Mouse (Mus musculus) testis, adult 2 months (tissue): Measurements from ENCODE around the gene Cers2. TPM values are rescaled to one million over a fixed set of nuclear protein-coding genes. Genes with fewer than 3 reads are reported as not detected.

Experiments used
- H3K27ac ChIP-seq: fragments of 200-500 bp; 2 replicates; pipeline ENCODE4 v1.5.1; 2012; ENCODE audit warnings: low read depth, low read length; ENCODE audit not compliant: control insufficient read depth, insufficient read depth
- H3K27me3 ChIP-seq: fragments of 200-500 bp; 2 replicates; pipeline ENCODE4 v1.6.1; 2012; ENCODE audit warnings: mild to moderate bottlenecking, low read length, moderate library complexity; ENCODE audit not compliant: control insufficient read depth, insufficient read depth
- H3K36me3 ChIP-seq: fragments of 200-500 bp; 2 replicates; pipeline ENCODE4 v1.6.1; 2012; ENCODE audit warnings: mild to moderate bottlenecking, low read length; ENCODE audit not compliant: control insufficient read depth, insufficient read depth
- H3K4me1 ChIP-seq: fragments of 200-500 bp; 2 replicates; pipeline ENCODE4 v1.6.1; 2012; ENCODE audit warnings: low read length; ENCODE audit not compliant: control insufficient read depth, insufficient read depth
- H3K4me3 ChIP-seq: fragments of 200-500 bp; 2 replicates; pipeline ENCODE4 v1.5.1; 2012; ENCODE audit warnings: low read depth, mild to moderate bottlenecking, low read length, moderate library complexity, mixed read lengths; ENCODE audit not compliant: control insufficient read depth
- CTCF ChIP-seq: fragments of 200-500 bp; IDR thresholded peaks from 2 replicates; pipeline ENCODE4 v1.5.1; 2012; ENCODE audit warnings: low read depth, mild to moderate bottlenecking, inconsistent platforms, low read length, moderate library complexity; ENCODE audit not compliant: control insufficient read depth, insufficient read depth, insufficient replicate concordance
- POLR2A ChIP-seq: fragments of 200-500 bp; IDR thresholded peaks from 2 replicates; pipeline ENCODE4 v1.6.1; 2012; ENCODE audit warnings: low read depth, mild to moderate bottlenecking, inconsistent platforms, low read length, moderate library complexity; ENCODE audit not compliant: control insufficient read depth
- polyA plus RNA-seq: library from polyadenylated mRNA; depleted of rRNA; stranded (reverse); fragments of >200 nt; gene quantifications from 2 replicates; pipeline ENCODE4 v1.2.3, GENCODE M21; 2012

Cers2 gene
- polyA plus RNA-seq, 1 experiment: 27.6 TPM

- peaks cover 9% of the 10 kb centered on the region for H3K4me1 ChIP-seq
- TF ChIP-seq POLR2A (no peak), CTCF (no peak)
- no peaks in the 10 kb centered on the region; the same call in none of the 2 replicates for H3K36me3 ChIP-seq
- H3K27ac ChIP-seq: peak overlapping the region; percentile 96
- peak overlapping the region; percentile 98 for H3K4me3 ChIP-seq
- no peaks in the 10 kb centered on the region for H3K27me3 ChIP-seq
Observed at GRCm38 (mm10) chr3:95283589-95283941, 31.0 kb upstream of the Cers2 start.

- Histone ChIP-seq H3K27me3 (no peaks in the 10 kb centered on the region), H3K4me3 (peak overlapping the region; percentile 98), H3K27ac (peak overlapping the region; percentile 96), H3K4me1 (peaks cover 9% of the 10 kb centered on the region), H3K36me3 (no peaks in the 10 kb centered on the region; the same call in none of the 2 replicates)
- no peak for TF ChIP-seq CTCF
- TF ChIP-seq POLR2A: no peak
Observed at GRCm38 (mm10) chr3:95284062-95284461, 30.5 kb upstream of the Cers2 start.

- Histone ChIP-seq H3K27ac (no peak overlapping the region), H3K36me3 (no peaks in the 10 kb centered on the region; the same call in none of the 2 replicates), H3K4me3 (no peak overlapping the region; the same call in 1 of the 2 replicates), H3K4me1 (peaks cover 9% of the 10 kb centered on the region), H3K27me3 (no peaks in the 10 kb centered on the region)
- no peak for TF ChIP-seq POLR2A
- no peak for TF ChIP-seq CTCF
Observed at GRCm38 (mm10) chr3:95284501-95285281, 29.9 kb upstream of the Cers2 start.

DNA sequence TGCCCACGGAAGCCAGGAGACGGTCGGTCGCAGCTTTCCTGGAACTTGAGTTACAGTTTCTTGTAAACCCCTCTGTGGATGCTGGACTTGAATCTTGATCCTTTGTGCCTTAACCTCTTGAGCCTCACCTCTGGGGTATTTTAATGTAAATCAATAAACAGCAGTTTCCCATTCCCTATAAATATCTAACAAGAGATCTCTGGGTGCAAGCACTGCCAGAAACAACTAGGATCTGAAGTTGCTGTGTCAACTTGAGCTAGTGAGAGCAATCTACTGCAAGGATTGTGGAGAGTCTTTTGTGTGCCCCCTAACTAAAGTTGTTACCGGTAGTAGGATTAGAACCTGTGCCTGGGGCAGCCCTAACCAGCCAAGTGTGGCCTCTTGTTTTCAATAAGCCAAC, 29.2 kb upstream of the Cers2 start:
- H3K36me3 ChIP-seq: no peaks in the 10 kb centered on the region; the same call in none of the 2 replicates
- no peaks in the 10 kb centered on the region for H3K27me3 ChIP-seq
- no peak overlapping the region for H3K27ac ChIP-seq
- TF ChIP-seq POLR2A: no peak
- no peak for TF ChIP-seq CTCF
- no peak overlapping the region for H3K4me3 ChIP-seq
- peaks cover 9% of the 10 kb centered on the region for H3K4me1 ChIP-seq

- peaks cover 6% of the 10 kb centered on the region for H3K4me1 ChIP-seq
- H3K36me3 ChIP-seq: no peaks in the 10 kb centered on the region; the same call in none of the 2 replicates
- H3K27ac ChIP-seq: no peak overlapping the region
- TF ChIP-seq POLR2A (no peak), CTCF (no peak)
- H3K4me3 ChIP-seq: no peak overlapping the region
- H3K27me3 ChIP-seq: no peaks in the 10 kb centered on the region
Observed at GRCm38 (mm10) chr3:95286011-95286410, 28.6 kb upstream of the Cers2 start.

- H3K4me3 ChIP-seq: no peak overlapping the region
- H3K4me1 ChIP-seq: peaks cover 6% of the 10 kb centered on the region
- no peak overlapping the region for H3K27ac ChIP-seq
- H3K27me3 ChIP-seq: no peaks in the 10 kb centered on the region
- no peaks in the 10 kb centered on the region; the same call in none of the 2 replicates for H3K36me3 ChIP-seq
- TF ChIP-seq POLR2A: no peak
- TF ChIP-seq CTCF: no peak
Observed at GRCm38 (mm10) chr3:95286510-95286909, 28.1 kb upstream of the Cers2 start.

DNA sequence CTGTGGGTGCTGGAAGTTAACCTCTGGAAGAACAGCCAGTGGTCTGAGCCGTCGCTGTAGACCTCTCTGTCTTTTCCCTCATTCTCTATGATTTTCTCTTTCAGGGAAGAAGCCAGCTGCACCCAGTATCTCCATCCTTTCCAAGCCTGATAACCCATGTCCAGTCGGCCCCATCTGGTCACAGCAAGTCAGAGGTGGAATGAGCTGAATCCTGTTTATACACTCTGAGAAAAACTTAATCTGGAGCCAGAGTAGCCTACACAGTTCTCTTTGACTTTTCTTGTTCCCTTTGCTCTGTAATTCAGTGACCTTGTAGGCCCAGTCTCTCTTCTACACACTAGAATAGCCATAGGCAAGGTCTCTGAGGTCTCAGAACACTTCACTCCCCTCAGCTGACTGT, 27.1 kb upstream of the Cers2 start:
- Histone ChIP-seq H3K4me3 (no peak overlapping the region), H3K27me3 (no peaks in the 10 kb centered on the region), H3K4me1 (peaks cover 3% of the 10 kb centered on the region), H3K36me3 (no peaks in the 10 kb centered on the region; the same call in none of the 2 replicates), H3K27ac (no peak overlapping the region)
- TF ChIP-seq POLR2A: no peak
- TF ChIP-seq CTCF: no peak

DNA sequence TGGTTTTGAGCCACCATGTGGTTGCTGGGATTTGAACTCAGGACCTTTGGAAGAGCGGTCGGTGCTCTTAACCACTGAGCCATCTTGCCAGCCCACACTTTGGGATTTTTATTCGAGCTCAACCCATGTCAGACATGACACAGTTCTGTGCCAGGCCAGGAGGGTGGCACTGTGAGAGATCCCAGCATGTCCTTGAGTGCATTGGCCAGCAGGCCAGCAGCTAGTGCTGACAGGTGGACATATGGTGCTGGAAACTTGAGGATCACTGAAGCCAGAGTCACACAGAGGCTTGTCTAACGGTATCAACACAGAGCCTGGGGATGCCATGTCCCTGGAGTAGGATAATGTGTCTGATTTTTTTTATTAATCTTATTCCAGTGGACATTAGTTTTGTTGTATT, 25.2 kb upstream of the Cers2 start:
- Histone ChIP-seq H3K4me3 (no peak overlapping the region), H3K27me3 (no peaks in the 10 kb centered on the region), H3K36me3 (no peaks in the 10 kb centered on the region; the same call in none of the 2 replicates), H3K27ac (no peak overlapping the region), H3K4me1 (no peaks in the 10 kb centered on the region)
- TF ChIP-seq POLR2A: no peak
- TF ChIP-seq CTCF: no peak
